Mouse (Mus musculus): ENCODE data around the gene Coro2a. TPM values are rescaled to one million over a fixed set of nuclear protein-coding genes. Genes with fewer than 3 reads are reported as not detected.

The Coro2a gene
- polyA plus RNA-seq, 3 experiments from 2014 or later, result 81.9 to 140 (median 126) TPM

DNA sequence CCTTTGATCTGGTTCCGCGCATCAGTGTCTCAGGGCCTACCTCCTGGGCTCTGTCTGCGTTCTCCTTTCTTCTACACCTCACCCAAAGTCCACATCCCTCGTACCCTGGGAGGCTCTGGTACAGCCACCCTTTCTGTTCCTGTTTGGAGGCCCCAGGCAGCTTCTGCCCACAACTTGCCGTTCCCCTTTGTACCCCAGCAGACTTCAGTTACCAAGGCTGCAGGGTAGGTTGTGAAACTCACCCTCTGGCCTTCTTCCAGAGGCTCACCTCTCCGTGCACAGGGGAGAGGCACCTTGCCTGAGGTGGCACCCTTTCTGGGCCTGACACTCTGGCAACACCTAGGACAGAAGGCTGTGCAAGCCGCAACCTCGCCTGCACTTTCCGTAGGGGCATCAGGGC is 46.2 kb downstream of the Coro2a start:
- ATAC-seq, result no peak

DNA sequence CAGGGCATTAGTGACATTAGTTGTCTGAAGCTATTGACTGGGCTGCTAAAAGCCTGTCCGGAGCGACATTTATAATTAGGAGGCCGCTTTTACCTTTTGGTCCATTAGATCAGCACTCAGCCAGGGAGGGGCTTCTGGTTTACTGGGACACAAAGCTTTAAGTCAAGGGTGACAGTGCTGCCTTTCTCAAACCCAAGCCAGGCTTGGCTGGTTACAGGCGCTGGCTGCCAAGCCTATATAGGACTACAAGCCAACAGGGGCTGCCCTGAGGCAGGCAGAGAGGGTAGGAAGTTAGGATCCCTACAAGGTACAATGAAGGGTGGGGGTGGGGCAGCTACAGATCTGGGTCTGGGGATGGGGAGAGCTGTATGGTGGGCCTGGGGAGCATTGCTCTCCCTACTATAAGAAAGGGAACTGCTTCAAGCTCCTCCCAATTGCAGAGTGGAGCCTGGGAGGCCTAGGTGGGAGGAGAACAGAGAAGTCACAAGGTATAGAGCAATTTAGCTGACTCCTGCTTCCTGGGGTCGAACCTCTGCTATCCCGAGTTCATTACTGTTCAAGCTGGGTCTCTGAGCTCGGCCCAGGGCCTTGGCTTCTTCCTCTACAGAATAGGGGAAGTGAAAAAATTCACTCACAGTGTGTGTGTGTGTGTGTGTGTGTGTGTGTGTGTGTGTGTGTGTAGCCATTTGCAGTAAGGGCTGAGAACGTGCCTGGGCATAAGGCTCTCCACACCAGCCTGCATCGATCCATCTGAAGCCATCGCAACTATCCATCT is 47.5 kb downstream of the Coro2a start:
- no peak for ATAC-seq

DNA sequence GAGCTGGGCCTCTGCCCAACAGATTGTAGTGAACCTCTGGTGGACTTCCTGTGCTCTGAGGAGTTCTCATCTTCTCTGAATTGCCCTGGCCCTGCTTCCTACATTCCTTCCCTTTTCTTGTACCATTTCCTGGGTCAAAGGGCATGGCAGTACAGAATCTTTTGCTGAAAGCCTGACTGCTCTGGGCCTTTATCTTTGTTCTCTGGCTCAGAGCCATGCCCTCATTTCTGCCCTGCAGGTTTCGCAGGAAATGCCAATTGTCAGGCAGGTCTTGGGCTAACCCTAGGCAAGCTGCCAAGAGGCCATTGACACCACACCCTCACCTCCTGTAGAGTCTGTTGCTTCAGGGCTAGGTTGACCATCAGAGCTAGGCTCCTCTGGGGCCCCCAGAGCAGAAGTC is 48.1 kb downstream of the Coro2a start:
- ATAC-seq, result peak; percentile 23

DNA sequence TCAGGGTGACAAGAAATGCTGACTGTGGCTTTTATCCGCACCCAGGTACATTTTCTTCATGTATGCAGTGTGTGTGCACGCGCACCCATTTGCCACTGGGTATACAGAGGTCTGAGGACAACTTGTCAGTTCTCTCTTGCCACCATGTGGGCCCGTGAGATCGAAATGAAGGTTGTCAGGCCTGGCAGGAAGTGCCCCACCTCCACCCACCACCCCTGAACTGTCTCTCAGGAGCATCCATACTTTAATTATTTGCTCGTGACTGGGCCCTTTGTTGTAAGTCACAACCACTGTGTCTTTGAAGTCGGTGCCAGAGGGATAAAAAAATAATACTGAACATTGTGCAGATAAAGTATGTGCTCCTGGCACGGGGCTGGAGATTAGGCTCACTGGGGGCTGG is 51.6 kb downstream of the Coro2a start:
- peak; percentile 59 for ATAC-seq

DNA sequence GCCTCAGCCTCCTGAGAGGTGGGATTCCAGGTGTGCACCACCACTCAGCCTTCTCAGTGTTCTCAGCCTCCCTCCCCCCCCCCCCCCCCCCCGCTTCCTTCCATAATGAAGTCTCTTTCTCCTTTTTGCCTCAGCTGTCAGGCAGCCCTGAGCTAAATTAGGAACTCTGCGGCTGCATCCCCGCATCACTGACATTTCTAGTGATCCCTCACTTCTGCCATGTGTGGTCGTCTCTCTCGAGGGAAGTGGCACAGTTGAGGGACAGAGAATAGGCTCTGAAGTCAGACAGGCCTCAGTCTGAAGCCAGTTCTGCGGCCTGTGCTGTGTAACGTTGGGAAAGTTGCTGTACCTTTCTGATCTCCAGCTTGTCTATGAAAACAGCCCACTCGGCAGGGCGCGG is 52.0 kb downstream of the Coro2a start:
- no peak for ATAC-seq

DNA sequence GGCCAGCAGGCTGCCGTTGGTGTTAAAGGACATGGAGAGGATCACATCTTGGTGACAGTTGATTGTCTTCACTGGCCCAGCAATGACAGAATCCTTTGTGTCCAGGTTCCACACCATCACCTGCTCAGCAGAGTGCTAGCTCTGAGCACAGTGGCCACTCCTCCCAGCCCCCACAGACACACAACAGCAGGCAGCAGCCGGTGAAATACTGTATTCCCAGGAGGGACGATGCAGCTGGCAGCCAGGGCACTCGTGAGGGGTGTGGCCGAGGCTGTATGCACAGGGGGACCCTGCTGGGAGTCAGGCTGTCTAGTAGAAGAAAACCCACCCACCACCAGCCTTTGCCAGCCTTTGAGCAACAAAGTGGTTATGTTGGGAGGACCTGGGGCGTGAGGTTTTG is 55.3 kb downstream of the Coro2a start:
- ATAC-seq, result no peak

DNA sequence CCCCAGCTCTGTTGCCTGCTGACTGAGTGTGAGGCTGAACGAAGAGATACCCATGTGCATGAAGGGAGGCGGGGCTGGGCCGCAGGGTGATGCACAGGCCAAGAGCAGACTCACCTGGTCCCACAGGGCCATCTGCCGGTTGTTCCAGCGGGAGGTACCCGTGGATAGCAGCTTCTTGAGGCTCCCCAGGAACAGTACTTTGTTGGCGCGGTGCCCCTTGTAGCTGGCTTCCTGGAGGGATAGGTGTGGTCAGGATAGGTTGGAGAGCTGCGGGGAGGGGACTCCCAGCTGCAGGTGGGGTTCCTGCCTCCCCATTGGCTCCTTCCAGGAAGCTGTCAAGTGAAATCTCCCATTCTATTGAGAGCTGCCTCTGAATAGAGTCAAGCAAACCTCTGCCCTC is 56.5 kb downstream of the Coro2a start:
- ATAC-seq, result no peak

DNA sequence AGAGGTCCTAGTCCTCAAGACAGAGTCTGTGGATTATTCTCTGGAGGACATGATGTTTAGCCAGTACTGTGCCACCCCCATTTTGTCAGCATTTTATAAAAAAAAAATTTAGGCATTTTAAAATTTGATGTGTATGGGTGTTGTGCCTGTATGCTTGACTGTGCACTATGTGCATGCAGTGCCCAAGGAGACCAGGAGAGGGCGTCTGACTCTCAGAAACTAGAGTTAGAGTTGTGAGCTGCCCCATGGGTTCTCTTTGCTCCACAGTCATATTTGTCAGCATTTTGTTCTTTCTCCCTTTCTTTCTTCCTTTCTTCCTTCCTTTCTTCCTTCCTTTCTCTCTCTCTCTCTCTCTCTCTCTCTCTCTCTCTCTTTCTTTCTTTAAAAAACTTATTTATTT is 57.7 kb downstream of the Coro2a start:
- peak; percentile 75 for ATAC-seq

DNA sequence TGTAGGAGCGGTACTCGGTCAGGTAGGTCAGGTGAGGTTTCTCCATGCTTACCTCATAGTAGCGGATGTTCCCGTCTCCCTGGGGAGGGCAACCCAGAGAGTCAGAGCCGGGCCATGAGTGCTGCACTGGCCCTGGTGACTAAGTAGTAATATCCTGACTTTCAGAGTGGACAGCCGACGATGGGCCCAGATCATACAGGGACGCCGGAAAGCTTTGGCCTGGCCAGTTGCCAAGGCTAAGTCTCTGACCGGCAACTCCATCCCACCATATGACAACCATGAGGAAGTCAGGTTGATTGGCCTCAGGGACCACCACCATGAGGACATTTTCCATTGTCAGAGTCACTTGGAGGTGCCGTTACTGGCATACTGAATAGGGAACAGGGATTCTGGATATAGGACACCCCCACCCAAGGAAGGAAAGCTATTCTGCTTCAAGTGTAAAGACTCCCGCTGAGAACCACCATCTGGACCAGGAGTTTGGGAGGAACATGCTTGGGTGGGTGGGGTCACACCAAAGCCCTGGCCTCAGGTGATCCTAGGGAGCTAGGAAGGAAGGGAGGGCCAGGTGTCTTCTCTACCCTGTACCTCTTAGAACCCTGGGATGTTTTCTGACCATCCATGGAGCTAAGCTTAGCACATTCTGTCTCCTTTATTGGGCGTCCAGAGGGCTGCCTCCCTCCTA is 58.5 kb downstream of the Coro2a start:
- no peak for ATAC-seq

DNA sequence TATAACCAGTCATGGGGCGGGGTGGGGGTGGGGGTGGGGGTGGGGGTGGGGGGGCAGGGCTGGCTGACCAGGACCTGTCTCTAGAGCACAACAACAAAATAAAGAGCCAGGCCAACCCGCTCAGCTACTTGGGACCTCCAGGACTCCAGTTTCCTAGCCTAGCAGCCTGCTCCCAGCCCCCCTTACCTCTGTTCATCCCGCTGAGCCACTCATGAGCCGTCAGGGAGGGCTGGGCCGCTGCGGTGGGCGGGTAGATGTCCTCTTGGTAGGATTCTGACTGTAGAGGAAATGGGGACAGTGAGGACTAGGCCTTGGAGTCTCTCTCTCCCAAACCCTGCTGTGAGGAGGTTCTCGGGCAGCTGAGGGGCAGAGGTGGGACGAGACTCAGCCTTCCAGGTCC is 60.3 kb downstream of the Coro2a start:
- no peak for ATAC-seq

DNA sequence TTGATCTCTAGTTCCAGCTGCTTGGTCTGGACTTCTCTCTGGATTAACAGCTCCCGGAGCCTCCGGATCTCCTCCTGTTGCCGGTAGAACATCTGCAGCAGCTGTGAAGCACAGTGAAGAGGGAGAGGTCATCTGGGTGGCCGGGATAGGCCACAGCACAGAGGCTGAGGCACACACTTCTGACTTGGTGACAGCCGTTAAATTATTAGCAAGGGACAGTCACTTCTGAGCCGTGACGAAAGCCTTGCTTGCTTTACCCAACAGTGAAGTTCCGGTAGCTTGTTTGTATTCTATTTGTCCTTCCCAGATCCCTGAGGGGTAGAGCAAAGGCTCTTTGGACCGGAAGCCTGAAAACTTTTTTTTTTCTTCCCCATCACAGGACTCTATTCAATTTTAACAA is 62.8 kb downstream of the Coro2a start:
- no peak for ATAC-seq

DNA sequence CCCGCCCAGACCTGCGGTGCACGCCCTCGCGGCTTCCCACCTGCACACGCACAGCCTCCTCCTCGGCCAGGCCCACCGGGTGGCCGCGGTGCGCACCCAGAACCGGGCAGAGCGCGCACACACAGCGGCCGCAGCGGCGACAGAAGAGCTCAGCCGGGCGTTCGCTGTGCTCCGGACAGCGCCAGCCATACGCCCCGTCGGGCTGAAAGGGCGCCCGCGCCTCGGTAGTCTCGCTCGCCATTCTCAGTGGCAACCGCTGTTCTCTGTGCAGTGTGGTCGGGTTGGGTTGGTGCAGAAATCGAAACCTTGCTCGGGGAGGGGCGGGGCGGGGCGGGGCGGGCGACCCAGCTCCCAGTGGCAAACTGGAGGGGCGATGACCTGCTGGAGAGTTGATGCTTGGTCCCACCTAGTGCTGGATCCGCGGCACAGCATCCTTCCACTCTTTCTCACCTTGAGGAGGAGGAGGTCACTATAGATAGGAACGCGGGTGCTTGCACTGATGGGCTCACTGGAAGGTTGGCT is 66.1 kb downstream of the Coro2a start, which contains the start of gene Trim14:
TSS of gene Trim14 (minus strand) at position 302 of the 522 bp plus-strand sequence.
- ATAC-seq, result peak; percentile 74

DNA sequence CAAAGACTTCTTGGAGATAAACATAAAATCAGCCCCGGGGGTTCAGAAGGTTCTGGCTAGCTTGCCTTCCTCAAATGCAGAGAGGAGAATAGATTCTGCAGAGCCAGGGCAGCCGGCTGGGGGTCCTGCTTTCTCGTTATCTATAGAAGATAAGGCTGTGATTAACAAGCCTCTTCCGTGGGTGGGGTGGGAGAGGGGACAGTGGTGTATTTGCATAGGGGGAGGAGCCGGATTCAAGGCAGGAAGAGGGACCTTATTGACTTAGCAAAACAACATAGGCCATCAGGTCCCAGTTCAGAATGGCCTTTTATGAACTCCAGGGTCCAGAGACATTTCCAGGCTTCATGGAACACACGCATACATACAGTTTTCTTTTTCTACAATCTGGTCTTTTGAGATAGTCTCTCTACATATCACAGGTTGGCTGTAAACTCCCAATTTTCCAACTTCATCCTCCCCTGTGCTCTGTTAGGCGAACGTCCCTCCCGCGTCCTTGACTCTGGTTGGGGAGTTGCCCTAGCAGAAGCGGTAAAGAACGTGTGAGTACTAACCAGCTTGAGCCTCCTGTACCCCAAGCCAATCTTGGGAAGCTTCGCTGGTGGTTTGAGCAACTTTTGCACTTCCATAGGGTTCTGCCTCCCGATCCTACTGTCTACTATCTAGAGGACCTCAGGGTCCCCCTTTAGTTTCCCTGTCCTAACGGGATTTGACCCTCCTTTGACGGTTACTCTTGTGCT is 66.7 kb downstream of the Coro2a start:
- ATAC-seq, result peak; percentile 71

DNA sequence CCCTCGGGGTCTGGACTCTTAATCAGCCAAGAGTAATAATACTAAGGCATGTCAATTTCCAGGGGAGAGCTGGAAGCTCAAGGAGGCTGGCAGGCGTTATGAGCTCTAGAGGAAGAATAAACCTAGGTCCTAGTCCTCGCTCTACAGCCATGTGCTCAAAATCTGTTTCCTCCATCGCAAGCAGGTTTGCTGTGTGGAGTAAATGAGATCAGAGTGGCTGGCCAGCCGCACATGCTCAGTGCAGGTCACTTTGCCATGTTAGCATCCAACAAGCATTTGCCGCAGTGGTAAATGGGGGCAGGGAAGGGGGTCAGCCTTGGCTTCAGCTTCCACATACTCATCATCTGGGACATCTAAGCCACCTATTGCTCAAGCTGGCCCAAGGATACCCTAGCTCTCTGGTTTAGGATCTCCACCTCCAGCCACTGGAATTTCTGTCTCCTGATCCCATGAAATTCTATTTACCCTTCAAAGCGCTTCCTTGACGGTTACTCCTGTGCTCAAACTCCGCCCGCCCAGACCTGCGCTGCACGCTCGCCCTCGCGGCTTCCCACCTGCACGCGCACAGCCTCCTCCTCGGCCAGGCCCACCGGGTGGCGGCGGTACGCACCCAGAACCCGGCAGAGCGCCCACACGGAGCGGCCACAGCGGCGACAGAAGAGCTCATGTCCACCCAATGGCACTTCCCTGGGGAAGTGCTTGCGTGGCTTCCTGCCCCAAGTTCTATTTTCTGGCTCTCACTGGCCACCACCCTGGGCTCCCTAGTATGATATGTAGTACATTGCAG is 67.9 kb downstream of the Coro2a start:
- ATAC-seq, result peak; percentile 12

DNA sequence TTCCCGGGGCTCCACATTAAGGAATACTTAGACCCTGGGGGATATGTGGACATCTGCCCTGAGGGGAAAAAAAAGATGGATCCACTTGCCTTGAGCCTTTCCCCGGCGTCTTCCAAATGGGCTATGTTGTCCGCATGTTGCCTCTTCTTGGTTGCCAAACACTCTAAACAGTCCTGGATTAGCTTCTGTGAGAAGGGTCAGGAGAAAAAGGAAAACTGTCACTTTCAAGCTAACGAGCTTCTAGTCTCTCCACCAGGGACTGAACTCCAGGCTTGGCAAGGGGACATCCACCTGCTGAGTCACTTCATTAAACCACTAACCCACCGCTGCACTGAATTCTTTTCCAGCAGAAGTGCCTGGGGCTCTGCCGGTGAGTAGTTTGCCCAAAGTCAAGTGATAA is 69.1 kb downstream of the Coro2a start:
- ATAC-seq, result no peak

DNA sequence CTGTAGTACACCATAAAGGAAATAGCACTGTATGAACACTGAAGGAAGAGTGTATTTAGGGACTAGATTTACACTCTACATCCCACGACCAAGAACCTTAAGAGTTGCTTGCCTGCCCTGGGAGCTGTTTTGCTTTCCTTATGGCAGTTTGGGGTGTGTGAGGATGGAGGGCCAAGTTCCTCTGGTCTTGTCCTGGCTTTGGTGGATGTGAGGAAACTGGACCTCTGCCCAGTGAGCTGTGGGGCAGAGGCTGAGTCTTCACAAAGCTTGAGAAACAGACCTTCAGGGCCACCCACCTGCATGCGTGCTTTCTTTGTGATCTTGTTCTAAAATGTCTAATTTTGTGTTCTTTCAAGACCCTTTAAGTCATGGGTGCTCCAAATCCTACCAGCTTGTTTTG is 69.5 kb downstream of the Coro2a start:
- ATAC-seq, result no peak

DNA sequence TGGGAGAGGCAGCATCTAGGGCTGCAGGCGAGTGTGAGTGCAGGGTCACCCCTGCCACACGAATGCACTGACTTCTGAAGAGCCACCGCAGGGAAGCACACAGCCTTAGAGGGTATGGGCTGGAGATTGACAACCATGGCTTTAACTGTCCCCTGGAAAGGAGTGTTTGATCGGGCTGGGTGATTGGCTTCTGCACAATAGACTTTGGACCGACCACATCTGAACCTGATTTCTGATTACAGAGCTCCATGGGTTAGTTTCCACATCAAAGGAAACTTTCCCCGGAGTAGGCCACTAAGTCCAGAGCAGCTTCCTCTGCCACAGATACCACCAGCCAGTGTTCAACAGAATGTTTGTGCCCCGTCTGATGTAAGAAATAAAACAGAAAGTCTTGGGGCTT is 72.3 kb downstream of the Coro2a start:
- ATAC-seq, result no peak

DNA sequence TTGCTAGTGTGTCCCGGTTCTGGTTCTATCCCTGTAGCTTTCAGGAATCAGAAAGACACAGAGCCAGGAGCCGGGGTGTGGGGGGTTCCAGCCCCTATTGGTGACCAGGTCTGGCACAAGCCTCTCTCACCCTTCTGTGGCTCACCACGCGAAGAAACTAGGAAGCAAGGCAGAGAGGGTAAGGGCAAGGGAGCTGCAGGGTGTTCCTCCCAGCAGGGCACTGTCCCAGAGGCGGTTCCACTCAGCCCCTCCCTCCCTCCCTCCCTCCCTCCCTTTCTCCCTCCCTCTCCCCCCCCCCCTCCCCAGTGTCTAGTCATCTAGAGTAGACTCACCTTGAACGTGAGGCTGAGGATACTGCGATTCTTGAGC is 74.5 kb downstream of the Coro2a start:
- ATAC-seq, result peak; percentile 15

DNA sequence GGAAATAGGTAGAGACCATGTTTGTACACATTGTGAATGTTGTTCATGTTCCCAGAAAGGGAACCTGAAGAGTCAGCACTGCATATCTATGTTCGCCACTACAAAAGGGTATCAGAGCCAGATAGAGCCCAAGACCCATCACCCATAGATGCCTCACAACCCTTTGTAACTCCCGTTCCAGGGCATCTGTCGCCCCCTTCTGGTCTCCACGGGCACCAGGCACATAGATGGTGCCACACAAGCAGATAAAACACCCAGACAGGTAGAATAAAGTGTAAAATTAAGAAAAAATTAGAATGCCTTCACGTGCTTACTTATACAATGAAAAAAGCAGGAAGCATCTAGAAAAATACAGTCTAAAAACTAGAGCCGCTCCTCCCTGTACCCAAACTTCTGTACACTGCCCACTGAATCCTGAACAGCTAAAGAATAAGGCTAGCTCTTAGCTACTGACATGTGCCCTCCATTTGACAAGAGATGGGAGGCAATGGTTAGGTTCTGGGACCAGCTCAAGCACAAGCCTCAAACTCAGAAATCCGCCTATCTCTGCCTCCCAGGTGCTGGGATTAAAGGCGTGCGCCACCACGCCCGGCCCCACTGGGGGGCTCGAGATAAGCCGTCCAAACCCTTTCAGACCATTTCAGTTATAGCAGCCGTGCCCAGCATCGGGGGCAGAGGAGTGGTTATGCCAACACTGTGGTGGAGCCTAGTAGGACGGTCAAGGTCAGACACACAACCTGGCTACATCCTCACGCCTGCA is 75.0 kb downstream of the Coro2a start:
- peak; percentile 1 for ATAC-seq

DNA sequence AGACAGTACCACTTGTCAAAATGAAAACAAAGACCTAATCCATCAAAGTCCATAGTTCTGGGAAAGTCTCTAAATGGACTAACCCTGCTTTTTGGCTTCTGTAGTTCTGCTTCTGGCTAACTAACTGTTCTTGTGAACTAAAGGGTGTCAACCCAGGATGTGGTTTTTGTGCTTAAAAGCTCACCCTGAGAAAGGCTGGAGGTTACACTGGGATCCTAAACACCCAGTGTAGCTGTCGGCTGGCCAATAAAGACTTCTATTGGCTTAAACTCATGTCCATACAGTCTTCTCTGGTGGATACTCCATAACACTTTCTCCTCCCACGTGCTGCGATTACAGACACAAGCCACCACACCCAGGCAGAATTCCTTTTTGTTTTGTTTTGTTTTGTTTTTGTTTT is 75.8 kb downstream of the Coro2a start:
- peak; percentile 70 for ATAC-seq

DNA sequence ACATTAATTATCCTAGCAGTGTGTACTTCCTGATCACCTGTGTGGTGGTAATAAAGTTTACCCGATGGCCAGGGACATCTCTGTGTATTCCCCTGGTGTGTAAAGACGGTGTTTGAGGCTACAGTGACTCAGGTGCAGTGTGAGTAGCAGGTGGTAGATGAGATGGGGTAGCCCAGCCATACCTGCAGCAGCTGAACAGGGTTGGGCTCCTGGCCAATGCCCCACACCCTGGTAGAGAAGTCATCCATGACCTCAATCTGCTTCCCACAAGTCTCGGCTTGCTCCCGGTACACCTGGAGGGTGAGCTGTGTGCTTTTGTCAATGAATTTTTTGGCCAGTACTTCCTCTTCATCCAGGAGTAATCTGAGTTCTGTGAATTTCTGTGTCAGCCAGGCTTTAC is 78.7 kb downstream of the Coro2a start:
- no peak for ATAC-seq

DNA sequence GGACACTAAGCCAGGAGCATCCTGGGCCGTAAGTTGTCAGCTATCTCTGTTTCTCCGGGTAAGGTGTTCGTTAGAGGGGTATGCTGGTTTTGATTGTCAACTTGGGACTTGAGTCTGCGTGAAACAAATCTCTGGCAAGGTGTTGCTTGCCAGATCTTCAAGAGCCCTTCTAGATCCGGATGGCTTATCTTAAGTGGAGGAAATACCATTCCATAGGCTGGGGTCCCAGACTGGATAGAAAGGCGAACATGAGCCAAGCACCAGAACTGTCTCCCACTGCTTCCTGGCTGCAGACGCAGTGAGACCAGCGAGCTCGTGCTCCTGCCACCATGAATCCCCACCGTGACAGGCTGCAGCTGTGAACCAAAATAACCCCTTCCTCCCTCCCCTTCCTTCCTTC is 80.5 kb downstream of the Coro2a start:
- ATAC-seq, result no peak

Measured in inflammation-experienced regulatory T-cells, adult 6 months (primary cell).